Mouse (Mus musculus) hindbrain, embryonic 13.5 days (tissue): ENCODE results near the gene Slc28a2. TPM values are rescaled to one million over a fixed set of nuclear protein-coding genes. Genes with fewer than 3 reads are reported as not detected.
"Not testable (repeated sequence)": the region's sequence is repeated elsewhere in the genome, so short reads cannot be mapped to it uniquely, and the experiment has no call there.

Experiments
- ATAC-seq: fragments of 200-750 bp; cut with Nextera tagmentation; 2 replicates; pipeline ENCODE4 v1.8.0; 2017; ENCODE audit warnings: moderate TSS enrichment; ENCODE audit not compliant: low FRiP score
- H3K27ac ChIP-seq: fragments of 300-500 bp; sonication (generic); 2 replicates; pipeline ENCODE4 v1.5.1; 2015; ENCODE audit warnings: inconsistent platforms, mild to moderate bottlenecking, moderate library complexity
- H3K27me3 ChIP-seq: fragments of 300-500 bp; sonication (generic); 2 replicates; pipeline ENCODE4 v1.6.1; 2015; ENCODE audit warnings: mild to moderate bottlenecking, inconsistent platforms
- H3K36me3 ChIP-seq: fragments of 300-500 bp; sonication (generic); 2 replicates; pipeline ENCODE4 v1.6.1; 2015; ENCODE audit warnings: mild to moderate bottlenecking, inconsistent platforms
- H3K4me1 ChIP-seq: fragments of 300-500 bp; sonication (generic); replicated peaks from 2 replicates; pipeline ENCODE4 v1.6.1; 2015; ENCODE audit warnings: inconsistent platforms
- H3K4me2 ChIP-seq: fragments of 300-500 bp; sonication (generic); 2 replicates; pipeline ENCODE4 v1.6.1; 2015; ENCODE audit warnings: inconsistent platforms, mild to moderate bottlenecking, moderate library complexity
- H3K4me3 ChIP-seq: fragments of 300-500 bp; sonication (generic); 2 replicates; pipeline ENCODE4 v1.5.1; 2015; ENCODE audit warnings: mild to moderate bottlenecking, inconsistent platforms
- H3K9ac ChIP-seq: fragments of 300-500 bp; sonication (generic); 2 replicates; pipeline ENCODE4 v1.6.1; 2015; ENCODE audit warnings: mild to moderate bottlenecking, inconsistent platforms
- H3K9me3 ChIP-seq: fragments of 300-500 bp; sonication (generic); 2 replicates; pipeline ENCODE4 v1.6.1; 2016; ENCODE audit warnings: inconsistent platforms
- WGBS: fragments of 180-500 bp; shearing (Covaris S2); methylation state at CpG from one replicate; pipeline ENCODE4 v1.1.7; 2015; 5-methylcytosine and 5-hydroxymethylcytosine counted together
- polyA plus RNA-seq: library from polyadenylated mRNA; unstranded; fragments of >200 nt; fragmentation: Nextera tagmentation; extraction: Ambion mirVana; gene quantifications from 2 replicates; pipeline ENCODE4 v1.2.1, GENCODE M21; 2015

The Slc28a2 gene
- polyA plus RNA-seq, 1 experiment from 2014 or later: 0.05 TPM

DNA sequence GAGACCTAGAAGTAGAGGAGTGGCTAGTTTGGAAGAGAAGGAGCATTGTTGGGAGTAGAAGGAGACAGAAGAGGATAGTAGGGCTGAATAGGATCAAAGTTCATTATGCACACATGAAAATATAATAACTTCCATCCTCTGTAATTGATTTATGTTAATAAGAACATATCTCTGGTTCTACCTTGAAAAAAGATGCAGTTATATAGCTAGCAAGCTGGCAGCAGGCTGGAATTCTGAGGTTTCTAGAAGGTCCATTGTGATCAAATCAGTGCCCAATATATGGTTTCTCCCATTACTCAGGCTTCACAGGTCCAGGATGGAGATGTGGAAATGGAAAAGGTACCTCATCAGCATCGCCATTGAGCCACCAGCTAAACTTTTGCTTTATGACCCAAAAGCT, 58.4 kb downstream of the Slc28a2 start, which contains the start of gene Gm14085:
Gene Gm14085, plus strand, starts transcription at position 301 of the 400 bp plus-strand sequence.
- WGBS: 94% methylated on average over 1 of the region's 1 CpGs
- H3K9me3 ChIP-seq: no peaks in the 10 kb centered on the region
- no peaks in the 10 kb centered on the region for H3K27me3 ChIP-seq
- no peak for ATAC-seq
- no peak within 1 kb of the TSS for H3K4me2 ChIP-seq
- no peak within 1 kb of the TSS for H3K4me3 ChIP-seq
- H3K9ac ChIP-seq: no peak within 1 kb of the TSS
- H3K4me1 ChIP-seq: no peaks in the 10 kb centered on the region
- no peak within 1 kb of the TSS for H3K27ac ChIP-seq
- no peaks in the 10 kb centered on the region for H3K36me3 ChIP-seq

DNA sequence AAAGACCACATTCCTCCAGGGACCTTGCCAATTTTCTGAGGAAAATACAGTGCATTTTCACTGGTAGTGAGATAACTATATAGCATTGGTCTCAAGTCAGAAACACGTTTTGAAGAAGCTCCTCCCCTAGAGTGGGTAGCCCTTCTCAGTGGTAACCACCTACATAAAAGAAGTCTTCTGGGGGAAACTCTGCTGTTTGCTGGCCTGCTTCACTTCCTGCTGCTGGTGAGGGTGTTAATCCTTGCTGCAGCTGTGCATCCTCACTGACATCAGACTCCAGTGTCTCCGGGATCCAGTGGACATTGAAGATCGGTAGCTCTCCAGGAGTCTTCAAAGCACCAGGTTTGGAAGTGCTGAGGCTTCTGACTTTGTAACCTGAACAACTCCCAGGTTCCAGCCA, 59.4 kb downstream of the Slc28a2 start:
- not testable (repeated sequence) for H3K9me3 ChIP-seq, H3K9ac ChIP-seq, H3K27me3 ChIP-seq, H3K4me2 ChIP-seq, H3K36me3 ChIP-seq, H3K4me3 ChIP-seq, H3K4me1 ChIP-seq, ATAC-seq, H3K27ac ChIP-seq
- WGBS: 41% methylated on average over 1 of the region's 3 CpGs

DNA sequence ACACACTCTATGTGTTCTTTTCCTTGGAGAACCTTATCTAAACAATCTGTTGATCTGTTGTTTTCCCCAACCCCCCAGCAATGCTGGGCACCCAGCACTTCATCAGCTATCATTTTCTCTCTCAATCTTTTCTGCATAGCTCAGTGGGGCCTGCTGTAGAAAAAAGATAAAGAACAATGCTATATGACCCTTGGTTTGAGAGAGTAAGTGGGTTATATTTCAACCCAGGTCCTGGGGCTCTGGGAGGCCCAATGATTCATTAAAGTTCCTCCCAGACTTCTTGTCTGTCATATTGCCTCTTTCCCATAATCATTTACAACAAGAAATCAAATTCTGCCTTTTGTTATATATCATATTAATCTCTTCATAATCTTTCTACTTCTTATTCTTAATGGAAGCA, 59.8 kb downstream of the Slc28a2 start:
- not testable (repeated sequence) for H3K9ac ChIP-seq

DNA sequence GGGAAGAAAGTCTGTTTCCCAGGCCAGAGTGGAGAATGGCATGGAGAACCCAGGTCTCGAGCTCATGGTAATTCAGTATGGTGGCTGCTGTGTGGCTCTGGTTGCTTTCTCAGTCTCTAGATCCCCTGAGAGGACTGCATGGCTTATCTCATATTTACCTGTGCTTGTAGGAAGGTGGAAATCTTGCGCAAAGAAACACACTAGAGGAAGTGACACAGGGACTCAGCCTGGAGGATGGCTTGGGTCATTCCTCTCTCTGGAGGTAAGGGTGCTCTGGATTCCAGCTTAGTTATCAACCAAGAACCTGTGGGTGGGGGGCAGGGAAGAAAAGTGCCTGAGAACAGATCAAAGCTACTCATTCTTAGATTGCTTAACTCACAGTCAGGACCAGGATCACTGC, 60.4 kb downstream of the Slc28a2 start:
- H3K4me2 ChIP-seq: no peak overlapping the region
- WGBS: 89% methylated on average over 2 of the region's 2 CpGs
- no peaks in the 10 kb centered on the region for H3K4me1 ChIP-seq
- H3K4me3 ChIP-seq: no peak overlapping the region
- no peaks in the 10 kb centered on the region for H3K36me3 ChIP-seq
- ATAC-seq: no peak
- no peaks in the 10 kb centered on the region for H3K9me3 ChIP-seq
- no peak overlapping the region for H3K27ac ChIP-seq
- no peak overlapping the region for H3K9ac ChIP-seq
- H3K27me3 ChIP-seq: no peaks in the 10 kb centered on the region

More for the DNA sequence above, 59.8 kb downstream of the Slc28a2 start:
- H3K27ac ChIP-seq, ATAC-seq, H3K36me3 ChIP-seq, H3K4me3 ChIP-seq, H3K4me1 ChIP-seq, H3K27me3 ChIP-seq, H3K9me3 ChIP-seq, H3K4me2 ChIP-seq: not testable (repeated sequence)

Other genes starting within 250 kb of the Slc28a2 start
- not detected in 2 replicates for gene Patl2, start 240.3 kb upstream of the Slc28a2 start, polyA plus RNA-seq
- not detected in 2 replicates for gene Terb2, start 240.2 kb upstream of the Slc28a2 start, polyA plus RNA-seq
- 18.7 and 19.4 TPM in 2 replicates for gene Sord, start 191.7 kb upstream of the Slc28a2 start, polyA plus RNA-seq
- not detected in 2 replicates for gene Duox2, start 128.0 kb upstream of the Slc28a2 start, polyA plus RNA-seq
- gene Duoxa2, start 127.6 kb upstream of the Slc28a2 start, polyA plus RNA-seq: not detected in 2 replicates
- 0.13 TPM in 1 of 2 replicates, not detected in the other for gene Duoxa1, start 112.7 kb upstream of the Slc28a2 start, polyA plus RNA-seq
- 0.13 and 0.16 TPM in 2 replicates for gene Duox1, start 110.8 kb upstream of the Slc28a2 start, polyA plus RNA-seq
- 12.9 and 13.5 TPM in 2 replicates for gene Shf, start 57.3 kb upstream of the Slc28a2 start, polyA plus RNA-seq
- gene Gm14085, start 58.5 kb downstream of the Slc28a2 start, polyA plus RNA-seq: not detected in 2 replicates
- 26.8 and 27.3 TPM in 2 replicates for gene Gatm, start 184.8 kb downstream of the Slc28a2 start, polyA plus RNA-seq
- gene AA467197, start 210.5 kb downstream of the Slc28a2 start, polyA plus RNA-seq: 0.66 TPM in 1 of 2 replicates, not detected in the other